Mouse (Mus musculus): ENCODE measurements around the gene Fem1b.
"Not testable (repeated sequence)": the region's sequence is repeated elsewhere in the genome, so short reads cannot be mapped to it uniquely, and the experiment has no call there.

Gene Fem1b

DNA sequence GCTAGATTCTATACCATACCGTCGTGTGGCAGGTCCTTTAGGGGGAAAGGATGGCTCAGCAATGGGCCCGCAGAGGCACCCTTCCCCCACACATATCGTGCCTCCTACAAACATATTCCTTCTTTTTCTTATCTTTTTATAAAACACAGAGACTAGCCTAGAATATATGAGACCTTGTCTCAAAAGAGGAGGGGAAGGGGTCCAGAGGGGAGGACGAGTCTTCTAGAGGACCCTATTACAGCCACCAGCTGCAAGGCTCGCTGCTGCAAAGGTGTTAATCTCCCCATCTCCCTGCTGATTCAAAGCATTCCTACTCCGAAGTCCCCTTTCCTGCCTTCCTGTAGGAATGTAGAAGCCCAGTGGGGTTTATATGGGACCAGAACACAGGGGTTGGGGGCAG, 14.7 kb upstream of the Fem1b start:
- DNase-seq, result no peak

DNA sequence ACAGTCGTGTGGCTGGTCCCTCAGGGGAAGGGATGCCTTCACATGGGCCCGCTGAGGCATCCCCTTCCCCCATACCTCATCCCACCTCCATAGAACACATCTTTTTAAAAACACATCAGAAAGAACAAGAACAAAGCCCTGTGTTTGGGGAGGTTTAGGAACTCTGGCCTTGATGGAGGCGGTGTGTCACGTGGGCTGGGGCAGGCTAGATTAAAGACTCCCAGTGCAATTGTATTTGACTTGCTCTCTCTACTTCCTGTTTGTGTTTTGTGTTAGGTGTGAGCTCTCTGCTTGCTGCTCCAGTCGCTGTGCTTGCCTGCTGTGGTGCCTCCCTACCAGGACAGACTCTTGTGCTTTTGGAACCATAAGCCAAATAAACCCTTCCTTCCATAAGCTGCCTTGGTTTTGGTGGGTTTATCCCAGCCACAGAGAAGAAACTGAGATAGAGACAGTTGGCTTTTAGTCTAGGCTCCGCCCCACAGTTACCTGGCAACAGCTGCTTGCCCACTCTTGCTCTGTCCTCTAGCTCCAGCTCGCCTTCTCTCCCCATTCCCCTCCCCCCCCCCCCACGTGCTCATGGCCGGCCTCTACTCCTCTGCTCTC, 14.2 kb upstream of the Fem1b start:
- no peak for DNase-seq

DNA sequence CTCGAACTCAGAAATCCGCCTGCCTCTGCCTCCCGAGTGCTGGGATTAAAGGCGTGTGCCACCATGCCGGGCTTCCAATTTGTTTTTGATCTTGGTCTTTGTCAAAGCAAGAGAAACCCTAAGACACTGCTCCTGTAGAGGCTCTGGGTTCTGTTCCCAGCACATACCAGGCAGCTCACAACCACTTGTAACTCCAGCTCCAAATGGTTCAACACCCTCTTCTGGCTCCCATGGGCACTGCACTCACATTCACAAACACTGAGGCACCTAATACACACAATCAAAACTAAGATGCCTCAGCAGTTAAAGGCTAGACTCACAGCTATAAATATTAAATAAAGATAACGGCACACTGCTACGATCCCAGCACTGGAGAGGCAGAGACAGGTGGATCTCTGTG, 10.1 kb upstream of the Fem1b start:
- no peak for DNase-seq

DNA sequence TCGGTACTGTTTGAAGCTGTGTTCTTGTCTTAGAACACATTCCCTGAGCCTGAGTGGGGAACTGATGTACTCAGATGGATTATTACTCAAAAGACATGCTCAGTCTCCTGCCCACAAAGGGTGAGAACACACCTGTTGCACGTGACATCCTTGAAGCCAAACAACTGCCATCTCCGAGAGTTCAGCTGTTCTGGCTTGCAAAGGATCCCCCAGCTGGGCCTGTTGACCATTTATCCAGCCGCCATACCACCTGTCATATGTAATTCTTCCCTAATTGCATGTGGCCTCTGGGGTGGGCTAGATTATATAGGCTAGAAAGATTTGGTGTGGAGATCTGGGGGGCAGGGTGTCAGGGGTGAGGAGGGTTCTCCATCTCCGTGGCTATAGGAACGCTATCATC, 9.1 kb upstream of the Fem1b start:
- DNase-seq, result no peak

DNA sequence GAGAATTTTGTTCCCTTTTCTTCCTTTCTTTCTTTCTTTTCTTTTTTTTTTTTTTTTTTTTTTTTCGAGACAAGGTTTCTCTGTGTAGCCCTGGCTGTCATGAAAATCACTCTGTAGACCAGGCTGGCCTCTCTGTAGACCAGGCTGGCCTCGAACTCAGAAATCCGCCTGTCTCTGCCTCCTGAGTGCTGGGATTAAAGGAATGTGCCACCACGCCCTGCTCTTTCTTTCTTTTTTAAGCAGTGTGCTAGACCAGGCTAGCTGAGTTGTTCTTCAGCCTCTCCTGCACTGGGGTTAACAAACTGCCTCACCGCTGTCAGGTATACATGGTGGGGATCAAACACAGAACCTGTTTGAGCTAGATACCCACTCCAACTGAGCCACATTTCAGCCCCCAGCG, 8.2 kb upstream of the Fem1b start:
- DNase-seq, result not testable (repeated sequence)

DNA sequence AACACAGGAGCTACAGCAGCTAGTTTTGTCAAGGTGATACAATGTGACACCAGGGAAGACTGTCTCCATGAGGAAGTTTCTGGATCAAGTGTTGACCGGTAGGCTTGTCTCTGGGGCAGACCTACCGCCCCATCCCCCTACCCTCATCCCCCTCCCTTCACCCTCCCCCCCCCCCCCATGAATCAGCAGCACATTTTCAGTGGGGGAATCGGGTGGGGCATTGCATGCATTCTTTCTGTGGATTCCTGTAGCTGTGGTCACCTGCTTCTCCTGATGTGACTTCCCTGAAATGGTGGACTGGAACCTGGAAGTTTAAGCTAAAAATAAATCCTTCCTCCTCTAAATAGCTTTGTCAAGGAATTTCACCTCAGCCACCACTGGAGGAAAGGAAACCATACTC, 7.8 kb upstream of the Fem1b start:
- DNase-seq, result no peak

DNA sequence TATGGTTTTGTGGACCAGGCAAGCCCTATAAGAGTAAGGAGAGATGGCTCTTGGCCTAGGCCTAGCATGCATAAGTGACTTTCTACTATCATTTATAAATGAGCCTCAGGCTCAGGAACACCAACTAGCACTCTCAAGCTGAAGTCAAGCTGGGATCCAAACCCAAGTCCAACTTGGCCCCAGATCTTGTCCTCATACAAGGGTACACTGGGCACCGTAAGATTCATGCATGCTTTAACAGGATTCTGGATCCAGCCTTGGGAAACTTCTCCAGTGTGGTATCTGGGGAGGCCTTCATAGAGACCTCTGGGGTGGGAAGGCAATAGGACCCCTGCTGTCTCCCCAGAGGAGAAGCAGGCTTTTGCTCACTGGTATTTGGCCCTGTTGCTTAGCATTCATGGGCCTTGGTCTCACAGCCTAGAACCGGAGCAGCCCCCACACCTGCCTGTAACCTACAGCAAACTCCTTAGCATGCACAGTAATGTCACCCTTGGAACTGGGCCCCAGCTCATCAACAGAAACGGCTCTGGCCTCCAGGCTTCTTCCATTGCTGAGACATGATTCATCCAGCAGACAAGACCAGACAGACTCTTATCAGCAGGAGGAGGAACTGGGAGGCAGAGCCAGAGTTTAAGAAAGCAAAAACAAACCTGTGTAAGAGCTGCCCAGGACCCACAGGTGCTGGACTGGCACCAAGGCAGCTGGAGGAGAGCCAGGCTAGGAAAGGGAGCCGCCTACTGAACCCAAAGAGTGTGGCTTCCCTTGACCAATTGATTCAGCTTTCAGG, 6.3 kb upstream of the Fem1b start:
- DNase-seq, result peak; percentile 31 to 44

DNA sequence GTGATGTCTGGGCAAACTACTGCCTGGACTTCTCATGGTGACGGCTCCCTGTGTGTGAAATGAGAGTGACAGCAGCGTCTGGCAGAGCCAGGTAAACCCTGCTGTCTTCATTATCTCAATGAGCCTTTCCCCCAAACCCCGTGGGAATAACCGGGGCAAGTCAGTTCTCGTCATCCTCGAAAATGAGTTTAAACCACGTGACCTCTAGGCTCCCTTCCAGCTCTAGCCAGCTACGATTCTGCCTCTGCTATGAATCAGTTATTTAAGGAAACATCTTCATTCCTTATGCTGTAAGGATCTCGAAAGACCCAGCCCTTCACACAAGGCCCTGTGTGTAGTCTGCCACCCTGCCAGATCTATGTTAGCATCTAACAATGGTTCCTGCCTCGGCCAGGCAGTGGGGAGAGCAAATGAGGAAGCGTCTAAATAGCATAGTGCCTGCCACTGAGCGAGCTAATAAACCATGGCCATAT, 5.4 kb upstream of the Fem1b start:
- no peak for DNase-seq

DNA sequence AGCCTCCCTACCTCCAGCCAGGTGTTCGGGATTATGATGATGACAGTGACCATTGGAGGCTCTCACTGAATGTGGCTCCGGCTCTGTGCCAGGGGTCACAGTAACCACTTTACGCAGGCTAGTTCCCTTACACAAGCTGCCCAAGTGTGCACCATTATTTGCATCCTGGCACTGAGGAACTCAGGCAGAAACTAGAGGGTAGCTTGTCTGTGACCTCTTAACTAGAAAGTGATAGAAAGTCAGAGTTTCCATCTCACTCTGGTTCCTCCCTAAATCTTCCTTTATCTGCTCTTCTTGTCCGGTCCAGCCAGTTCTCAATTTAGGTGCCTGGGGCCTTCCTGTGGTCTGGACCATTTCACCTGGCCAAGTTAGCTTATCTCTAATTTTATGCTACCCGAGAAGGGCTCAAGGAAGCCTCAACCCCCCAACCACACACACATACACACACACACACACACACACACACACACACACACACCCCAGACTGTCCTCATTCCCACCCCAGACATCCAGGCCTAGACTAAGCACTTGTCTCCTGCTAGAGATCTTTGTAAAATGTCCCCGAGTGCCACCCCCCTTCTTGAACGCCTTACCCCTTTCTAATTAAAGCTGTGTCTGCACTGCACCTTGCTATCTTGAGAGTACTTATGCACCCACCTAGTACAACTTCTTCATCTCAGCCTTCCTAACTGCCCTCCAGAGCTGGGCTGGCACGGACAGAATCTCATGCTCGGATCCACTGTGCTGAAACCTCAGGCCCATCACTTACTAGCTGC, 4.8 kb upstream of the Fem1b start:
- DNase-seq, result no peak

DNA sequence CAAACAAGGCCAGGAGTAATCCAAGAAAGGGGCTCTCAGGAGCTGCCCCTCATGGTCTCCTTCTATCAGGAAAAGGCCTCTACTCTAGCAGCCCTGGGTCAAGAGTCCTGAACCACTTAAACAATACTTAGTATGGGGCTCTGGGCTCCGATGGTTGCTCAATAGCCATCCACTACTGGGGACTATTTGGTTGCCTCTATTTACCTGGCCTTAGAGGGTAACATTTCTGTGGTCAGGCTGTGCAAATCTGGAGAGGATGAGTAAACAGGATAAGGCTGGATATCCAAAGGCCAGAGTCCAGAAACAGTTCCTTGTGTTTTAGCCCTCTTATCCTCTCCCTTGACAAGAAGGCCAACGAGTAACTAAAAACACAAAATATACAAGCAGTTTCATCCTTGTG, 3.0 kb upstream of the Fem1b start:
- DNase-seq, result peak; percentile 41 to 58

DNA sequence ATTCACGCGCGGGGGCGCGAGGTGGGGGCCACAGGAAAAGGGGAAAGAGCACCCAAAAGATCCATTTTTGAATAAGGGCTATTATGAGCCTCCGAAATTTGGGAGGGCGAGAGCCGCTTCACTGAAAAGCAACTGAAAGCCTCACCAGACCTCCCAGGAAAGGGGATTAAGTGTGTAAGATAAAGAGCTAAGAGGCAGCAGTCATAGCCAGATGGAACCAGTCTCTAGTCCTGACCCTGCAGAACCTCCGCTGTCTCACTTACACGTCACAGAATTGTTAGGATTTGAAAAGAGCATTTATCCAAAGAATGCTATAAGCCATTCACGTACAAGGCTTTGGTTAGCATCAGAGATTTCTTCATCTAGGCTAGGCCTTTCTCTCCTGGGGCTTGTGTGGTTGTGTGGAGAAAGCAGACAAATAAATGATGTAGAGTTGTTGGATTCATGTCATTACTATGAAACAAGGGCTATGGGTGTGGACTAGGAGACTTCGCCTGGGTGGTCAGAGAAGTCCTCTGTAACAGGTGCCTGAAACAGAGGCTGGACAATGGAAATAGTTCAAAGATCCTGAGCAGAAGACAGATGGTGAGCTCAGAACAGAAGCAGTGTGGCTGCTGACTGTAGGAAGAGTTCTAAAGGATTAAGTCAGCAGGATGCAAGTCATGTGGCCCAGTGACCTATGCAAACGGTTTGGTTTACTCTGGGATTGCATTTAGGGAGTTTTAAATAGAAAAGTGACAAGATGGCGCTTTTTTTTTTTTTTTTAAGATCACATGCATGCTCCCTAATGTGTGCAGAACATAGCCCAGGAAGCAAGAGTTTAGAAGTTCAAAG, 699 bp upstream of the Fem1b start:
- no peak for DNase-seq

DNA sequence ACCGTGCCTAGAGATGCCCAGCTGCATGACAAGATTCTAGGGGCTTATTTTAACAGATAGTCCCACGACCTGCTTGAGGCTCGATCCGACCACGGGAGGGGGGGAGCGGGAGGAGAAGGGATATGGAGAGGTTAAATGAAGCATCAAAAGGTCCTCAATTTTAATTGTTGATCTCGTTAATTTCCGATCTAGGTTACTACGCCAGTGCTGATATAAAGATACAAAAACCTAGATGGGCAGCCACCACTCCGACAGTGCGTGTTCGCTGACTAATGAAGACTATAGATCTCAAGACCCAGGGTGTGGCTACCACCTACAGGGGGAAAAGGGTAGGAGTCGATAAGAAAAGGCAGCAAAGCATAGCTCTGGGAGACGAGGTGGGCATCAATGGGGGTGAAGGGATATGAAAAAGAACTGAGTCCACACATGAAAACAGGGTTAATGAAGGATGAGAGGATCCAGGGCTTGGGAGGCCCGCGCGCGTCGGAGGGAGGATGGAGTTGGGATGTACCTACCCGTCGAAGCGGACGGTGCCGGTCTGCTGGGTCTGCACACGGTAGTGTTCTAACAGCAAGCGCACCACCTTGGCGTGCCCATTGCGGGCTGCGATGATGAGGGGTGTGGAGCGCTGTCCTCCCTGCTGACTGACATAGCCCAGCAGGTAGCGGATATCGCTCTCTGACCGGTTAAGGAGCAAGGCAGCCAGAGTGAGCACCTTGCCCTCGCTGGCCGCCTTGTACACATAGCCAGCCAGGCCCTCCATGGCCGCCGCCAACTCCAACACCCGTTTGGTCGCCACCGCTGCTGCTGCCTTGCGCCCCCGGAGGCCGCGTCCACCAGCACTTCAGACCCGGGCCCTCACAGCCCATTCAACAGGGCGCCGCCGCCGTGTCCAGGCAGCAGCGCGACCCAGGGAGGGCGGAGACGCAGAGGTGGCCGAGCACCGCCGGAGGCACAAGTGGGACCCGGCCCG, 905 bp downstream of the Fem1b start:
- DNase-seq, result no peak

DNA sequence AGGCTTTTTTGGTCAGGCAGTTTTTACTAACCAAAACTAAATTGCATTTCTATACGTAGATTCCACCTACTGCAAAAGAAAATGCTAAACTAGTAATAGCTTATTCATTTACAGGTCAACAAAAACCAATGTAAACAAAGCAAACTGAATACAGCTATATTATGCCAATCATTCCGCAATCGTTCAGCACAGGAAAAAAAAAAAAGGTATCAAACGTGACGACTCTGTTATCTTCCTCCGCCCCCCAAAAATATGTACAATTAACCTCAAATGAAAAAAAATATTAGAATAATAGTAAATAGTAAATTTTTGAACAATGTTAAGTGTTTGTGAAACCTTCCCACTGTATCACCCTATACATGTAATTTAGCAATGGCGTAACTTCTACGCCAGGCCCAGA, 1.6 kb downstream of the Fem1b start:
- no peak for DNase-seq

DNA sequence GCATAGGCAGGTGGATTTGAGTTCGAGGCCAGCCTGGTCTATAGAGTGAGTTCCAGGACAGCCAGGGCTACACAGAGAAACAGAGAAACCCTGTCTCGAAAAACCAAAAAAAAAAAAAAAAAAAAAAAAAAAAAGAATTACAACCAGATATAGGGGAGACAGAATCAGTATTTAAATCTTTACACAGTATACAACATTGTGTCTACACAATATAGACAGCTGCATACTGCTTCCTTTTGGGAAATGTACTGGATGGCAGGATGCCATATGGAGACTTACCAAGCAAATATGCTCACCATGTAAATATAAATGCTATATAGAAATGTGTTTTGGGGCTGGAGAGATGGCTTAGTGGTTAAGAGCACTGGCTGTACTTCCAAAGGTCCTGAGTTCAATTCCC, 12.5 kb downstream of the Fem1b start:
- not testable (repeated sequence) for DNase-seq

DNA sequence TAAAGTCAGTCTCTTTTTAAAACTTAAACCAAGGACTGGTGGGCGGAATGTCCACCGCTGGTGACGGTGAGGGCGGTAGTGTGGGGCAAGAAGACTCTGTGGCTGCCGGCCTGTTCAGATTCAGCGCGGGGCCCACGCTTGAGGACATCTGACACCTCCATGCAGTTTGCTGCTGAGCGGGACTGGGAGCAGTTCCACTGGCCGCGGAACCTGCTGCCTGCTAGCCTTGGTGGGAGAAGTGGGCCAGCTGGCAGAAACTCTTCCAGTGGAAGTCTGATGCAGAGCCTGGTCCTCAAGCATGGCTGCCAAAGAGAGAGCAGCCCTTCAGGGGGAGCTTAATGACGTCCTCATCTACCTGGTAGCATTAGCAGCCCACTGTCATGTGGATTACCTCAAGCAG, 21.9 kb downstream of the Fem1b start:
- no peak for DNase-seq

DNA sequence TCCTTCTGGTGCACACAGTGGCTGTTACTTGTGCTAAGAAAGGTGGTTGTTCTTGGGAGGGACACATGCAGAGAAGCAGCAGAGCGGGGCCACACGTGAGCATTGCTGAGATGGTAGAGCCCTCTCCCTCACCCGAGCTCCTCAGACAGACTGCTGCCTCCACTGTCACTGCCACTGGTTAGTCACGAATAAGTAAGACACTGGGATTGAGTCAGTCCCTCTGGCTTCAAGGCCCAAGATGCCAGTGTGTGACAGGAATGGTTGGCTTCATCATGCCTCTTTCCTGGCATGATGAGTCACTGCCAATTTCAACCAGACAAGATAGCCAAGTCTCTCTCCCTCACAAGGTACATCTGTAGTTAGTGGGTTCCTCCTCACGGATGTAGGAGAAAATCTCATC, 25.0 kb downstream of the Fem1b start:
- no peak for DNase-seq

DNA sequence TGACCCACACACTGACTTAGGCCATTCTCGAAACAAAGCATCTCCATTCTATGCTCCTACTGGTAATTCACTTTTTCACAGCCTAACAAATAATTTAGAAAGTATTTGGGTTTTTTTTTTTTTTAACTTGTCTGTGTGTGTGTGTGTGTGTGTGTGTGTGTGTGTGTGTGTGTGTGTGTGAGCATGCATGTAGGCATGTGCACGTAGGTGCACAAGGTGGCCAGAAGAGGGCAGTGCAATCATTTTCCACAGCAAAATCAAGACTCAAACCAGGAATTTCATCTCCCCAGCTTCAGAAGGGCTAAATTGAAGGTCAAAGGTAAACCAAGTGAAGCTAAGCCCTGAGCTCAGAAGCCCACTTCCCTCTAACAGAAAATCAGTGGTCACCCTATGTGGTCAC, 27.5 kb downstream of the Fem1b start:
- DNase-seq, result no peak

DNA sequence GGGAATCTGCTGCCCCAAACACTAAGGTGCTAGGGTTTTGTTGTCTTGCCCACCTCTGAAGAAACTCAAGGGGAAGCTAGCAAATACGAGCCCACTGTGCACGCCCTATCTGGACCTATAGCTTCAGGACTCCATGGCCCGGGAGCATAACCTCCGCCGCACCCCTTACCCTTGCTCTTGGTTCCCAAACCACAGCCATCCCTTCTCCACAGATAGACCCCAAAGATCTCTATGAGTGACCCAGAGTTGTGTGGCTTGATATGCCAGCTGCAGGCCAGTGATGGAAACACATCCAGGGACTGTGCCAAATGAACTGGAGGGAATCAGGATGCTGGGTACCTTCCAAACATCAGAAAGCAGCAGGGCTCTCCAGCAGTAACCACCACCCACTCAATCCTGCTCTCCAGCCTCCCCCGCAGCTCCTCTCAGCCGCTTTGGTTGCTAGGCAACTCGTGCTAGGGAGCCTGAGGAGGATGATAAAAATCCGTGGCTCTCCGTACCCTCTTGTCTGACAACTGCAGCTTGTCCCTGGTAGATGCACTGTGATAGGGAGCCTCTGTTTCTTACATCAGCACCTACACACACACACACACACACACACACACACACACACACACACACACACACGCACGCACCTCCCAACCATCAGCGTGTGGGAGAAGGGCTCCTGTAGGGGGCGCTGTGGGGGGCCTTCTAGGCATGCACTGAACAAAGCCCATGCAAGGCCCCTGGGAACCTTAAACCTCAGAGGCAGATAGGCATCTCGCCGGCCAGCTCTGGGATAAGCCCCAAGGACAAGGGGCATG, 28.6 kb downstream of the Fem1b start:
- peak in 1 of 2 experiments; percentile 33 for DNase-seq

DNA sequence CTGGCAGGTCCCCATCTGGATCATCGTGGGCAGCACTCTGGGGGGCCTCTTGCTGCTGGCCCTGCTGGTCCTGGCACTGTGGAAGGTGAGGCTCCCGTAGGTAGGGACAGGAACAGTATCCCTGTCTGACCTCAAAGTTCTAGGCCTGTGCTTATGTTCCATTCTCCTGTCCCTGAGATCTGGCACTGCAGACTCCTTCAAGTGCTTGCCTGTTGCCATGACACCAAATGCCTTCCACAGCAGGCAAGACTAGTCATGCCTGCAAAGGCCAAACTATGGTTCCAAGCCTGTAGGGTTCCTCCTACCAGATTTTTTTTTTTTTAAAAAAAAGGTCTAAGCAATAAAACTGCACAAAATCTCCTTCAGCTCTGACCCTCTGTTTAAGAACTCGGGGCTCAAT, 29.8 kb downstream of the Fem1b start:
- no peak for DNase-seq

DNA sequence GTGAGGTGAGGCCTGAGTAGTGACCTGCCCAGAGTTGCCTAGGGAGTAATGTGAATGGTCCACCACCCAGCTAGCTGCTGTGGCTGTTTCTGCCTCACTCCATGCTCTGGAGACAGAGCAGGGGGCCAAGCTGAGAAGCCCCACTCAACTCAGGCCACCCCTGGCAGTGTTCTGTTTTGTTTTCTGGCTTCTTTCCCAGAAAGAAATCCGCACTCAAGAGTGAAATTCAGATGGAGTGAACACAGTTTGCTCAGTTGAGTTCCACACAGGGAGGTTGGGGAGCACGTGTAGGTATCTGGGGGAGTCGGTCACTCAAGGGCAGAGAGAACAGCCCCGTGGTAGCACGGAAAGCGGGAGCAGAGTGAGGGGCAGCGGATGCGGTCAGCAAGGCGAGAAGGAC, 33.0 kb downstream of the Fem1b start:
- no peak for DNase-seq

DNA sequence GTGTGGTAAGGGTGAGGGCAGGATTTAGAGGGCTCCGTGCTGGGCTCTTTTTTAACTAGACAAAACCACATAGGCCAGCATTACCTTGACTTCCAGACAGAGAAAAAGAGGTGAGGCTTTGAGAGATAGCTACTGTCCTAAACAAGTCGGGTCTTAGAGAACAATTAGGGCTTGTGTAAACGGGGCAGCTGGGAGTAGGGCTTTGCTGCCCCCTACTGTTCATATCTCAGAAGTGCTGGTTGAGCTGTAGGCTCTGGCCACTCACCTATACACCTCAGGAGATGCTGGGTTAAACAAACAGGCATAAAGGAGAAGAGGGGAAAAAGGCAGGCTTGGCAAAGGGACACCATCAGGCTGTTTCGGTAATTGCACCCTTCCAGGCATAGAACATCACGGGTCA, 34.3 kb downstream of the Fem1b start:
- peak; percentile 67 to 78 for DNase-seq

Data from lung, postnatal 4 days (tissue).